Mouse (Mus musculus) kidney, adult 8-10 months (tissue): ENCODE measurements around the gene Ube2u.
A peak's percentile ranks its signal among the peaks of the same experiment; 100 is the strongest.
"Not testable (repeated sequence)": the region's sequence is repeated elsewhere in the genome, so short reads cannot be mapped to it uniquely, and the experiment has no call there.

Experiments used
- DNase-seq, 2 experiments: peaks; one replicate each; pipeline ENCODE4 v3.0.0; 2022

Gene Ube2u

GRCm38 (mm10) chr4:100478592-100479321, at the start of gene Ube2u:
TSS of gene Ube2u (plus strand) at chr4:100478849.
- DNase-seq: peak; percentile 87 to 91

GRCm38 (mm10) chr4:100429371-100429900, 49.2 kb upstream of the Ube2u start:
- DNase-seq: no peak

GRCm38 (mm10) chr4:100435281-100436168, 43.1 kb upstream of the Ube2u start:
- DNase-seq: no peak

GRCm38 (mm10) chr4:100436169-100436547, 42.5 kb upstream of the Ube2u start:
- DNase-seq: no peak

GRCm38 (mm10) chr4:100446897-100447296, 31.8 kb upstream of the Ube2u start:
- DNase-seq: no peak

GRCm38 (mm10) chr4:100462493-100463120, 16.0 kb upstream of the Ube2u start:
- DNase-seq: no peak

GRCm38 (mm10) chr4:100488447-100488846, 9.8 kb downstream of the Ube2u start:
- no peak for DNase-seq

GRCm38 (mm10) chr4:100495176-100495575, 16.5 kb downstream of the Ube2u start:
- no peak for DNase-seq

- DNase-seq: no peak
Observed at GRCm38 (mm10) chr4:100496521-100496920, 17.9 kb downstream of the Ube2u start.

- DNase-seq: peak in 1 of 2 experiments; percentile 14
Observed at GRCm38 (mm10) chr4:100498192-100498591, 19.5 kb downstream of the Ube2u start.

- not testable (repeated sequence) for DNase-seq
Observed at GRCm38 (mm10) chr4:100499037-100499601, 20.5 kb downstream of the Ube2u start.

- no peak for DNase-seq
Observed at GRCm38 (mm10) chr4:100503337-100503736, 24.7 kb downstream of the Ube2u start.

GRCm38 (mm10) chr4:100517646-100518045, 39.0 kb downstream of the Ube2u start:
- no peak for DNase-seq

- no peak for DNase-seq
Observed at GRCm38 (mm10) chr4:100522534-100522933, 43.9 kb downstream of the Ube2u start.

- no peak for DNase-seq
Observed at GRCm38 (mm10) chr4:100524741-100525140, 46.1 kb downstream of the Ube2u start.

GRCm38 (mm10) chr4:100526296-100526695, 47.6 kb downstream of the Ube2u start:
- DNase-seq: no peak

- no peak for DNase-seq
Observed at GRCm38 (mm10) chr4:100527086-100527485, 48.4 kb downstream of the Ube2u start.

- DNase-seq: no peak
Observed at GRCm38 (mm10) chr4:100527554-100528001, 48.9 kb downstream of the Ube2u start.

GRCm38 (mm10) chr4:100533607-100534006, 55.0 kb downstream of the Ube2u start:
- no peak for DNase-seq

- no peak for DNase-seq
Observed at GRCm38 (mm10) chr4:100534946-100535345, 56.3 kb downstream of the Ube2u start.

GRCm38 (mm10) chr4:100537898-100538297, 59.2 kb downstream of the Ube2u start:
- DNase-seq: peak; percentile 14 to 21

- peak; percentile 7 to 15 for DNase-seq
Observed at GRCm38 (mm10) chr4:100539483-100539882, 60.8 kb downstream of the Ube2u start.

- no peak for DNase-seq
Observed at GRCm38 (mm10) chr4:100547905-100548304, 69.3 kb downstream of the Ube2u start.
